Mouse (Mus musculus) lung, adult 2 months (tissue): ENCODE data around the gene Ncor2.

Source experiments
- CTCF ChIP-seq: fragments of 200-500 bp; IDR thresholded peaks from 2 replicates; pipeline ENCODE4 v1.5.1; 2011; ENCODE audit warnings: mild to moderate bottlenecking, low read length, control low read depth; ENCODE audit not compliant: insufficient read depth
- POLR2A ChIP-seq: fragments of 200-500 bp; IDR thresholded peaks from 2 replicates; pipeline ENCODE4 v1.6.1; 2011; ENCODE audit warnings: low read depth, mild to moderate bottlenecking, control low read depth, low read length, borderline replicate concordance; ENCODE audit errors: extremely low read depth

DNA sequence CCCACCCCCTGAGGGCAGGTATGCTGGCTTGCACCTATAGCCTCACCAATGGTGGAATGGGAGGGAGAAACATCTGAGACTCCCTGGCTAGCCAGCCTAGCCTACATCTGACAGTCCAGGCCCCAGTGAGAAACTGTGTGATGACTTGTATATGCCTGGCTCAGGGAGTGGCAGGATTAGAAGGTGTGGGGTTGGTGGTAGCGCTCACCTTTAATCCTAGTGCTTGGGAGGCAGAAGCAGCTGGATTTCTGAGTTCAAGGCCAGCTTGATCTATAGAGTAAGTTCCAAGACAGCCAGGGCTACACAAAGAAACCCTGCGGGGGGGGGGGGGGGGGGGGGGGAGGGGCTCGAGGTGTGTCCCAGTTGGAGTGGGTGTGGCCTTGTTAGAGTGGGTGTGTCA lies 16.6 kb downstream of the Ncor2 start:
- TF ChIP-seq POLR2A (no peak), CTCF (no peak)
